Mouse (Mus musculus) intestine, postnatal 0 days (tissue): Measurements from ENCODE around the gene Bcl2. TPM values are rescaled to one million over a fixed set of nuclear protein-coding genes. Genes with fewer than 3 reads are reported as not detected.
A peak's percentile ranks its signal among the peaks of the same experiment; 100 is the strongest.

Experiments used
- ATAC-seq: fragments of 200-750 bp; cut with Nextera tagmentation; 2 replicates; pipeline ENCODE4 v1.8.0; 2017; ENCODE audit warnings: mild to moderate bottlenecking, moderate TSS enrichment, moderate library complexity
- H3K27ac ChIP-seq: fragments of 300-500 bp; sonication (generic); 2 replicates; pipeline ENCODE4 v1.5.1; 2014; ENCODE audit warnings: mild to moderate bottlenecking, low read depth, low read length, moderate library complexity
- H3K27me3 ChIP-seq: fragments of 300-500 bp; sonication (generic); replicated peaks from 2 replicates; pipeline ENCODE4 v1.6.1; 2014; ENCODE audit warnings: low read length, mixed read lengths; ENCODE audit not compliant: control insufficient read depth, insufficient read depth
- H3K36me3 ChIP-seq: fragments of 300-500 bp; sonication (generic); 2 replicates; pipeline ENCODE4 v1.6.1; 2014; ENCODE audit warnings: mild to moderate bottlenecking, moderate library complexity; ENCODE audit not compliant: control insufficient read depth, insufficient read depth
- H3K4me1 ChIP-seq: fragments of 300-500 bp; sonication (generic); replicated peaks from 2 replicates; pipeline ENCODE4 v1.6.1; 2014; ENCODE audit warnings: antibody characterized with exemption, low read length, mixed read lengths; ENCODE audit not compliant: control insufficient read depth, insufficient read depth
- H3K4me2 ChIP-seq: fragments of 300-500 bp; sonication (generic); replicated peaks from 2 replicates; pipeline ENCODE4 v1.6.1; 2014; ENCODE audit warnings: low read depth, mild to moderate bottlenecking, moderate library complexity
- H3K4me3 ChIP-seq: fragments of 300-500 bp; sonication (generic); 2 replicates; pipeline ENCODE4 v1.5.1; 2014; ENCODE audit warnings: low read depth, low read length
- H3K9ac ChIP-seq: fragments of 300-500 bp; sonication (generic); 2 replicates; pipeline ENCODE4 v1.6.1; 2014; ENCODE audit warnings: mild to moderate bottlenecking, low read depth, low read length
- H3K9me3 ChIP-seq: fragments of 300-500 bp; sonication (generic); 2 replicates; pipeline ENCODE4 v1.6.1; 2016; ENCODE audit warnings: mixed run types; ENCODE audit not compliant: control insufficient read depth
- CTCF ChIP-seq: sonication (generic); IDR thresholded peaks from 2 replicates; pipeline ENCODE4 v1.5.1; 2016; ENCODE audit warnings: low read depth, mild to moderate bottlenecking, control low read depth, antibody characterized with exemption, moderate library complexity
- WGBS: fragments of 180-500 bp; shearing (Covaris S2); extraction: QIAGEN DNeasy Blood & Tissue Kit; methylation state at CpG from one replicate; pipeline ENCODE4 v1.1.7; 2014; 5-methylcytosine and 5-hydroxymethylcytosine counted together
- polyA plus RNA-seq: library from polyadenylated mRNA; unstranded; fragments of >200 nt; fragmentation: Nextera tagmentation; extraction: Ambion mirVana; gene quantifications from 2 replicates; pipeline ENCODE4 v1.2.1, GENCODE M21; 2015

Bcl2 gene
- polyA plus RNA-seq, 1 experiment from 2014 or later, result 3.4 TPM

- no peak overlapping the region for H3K4me2 ChIP-seq
- H3K9me3 ChIP-seq, result no peaks in the 10 kb centered on the region
- H3K9ac ChIP-seq, result no peak overlapping the region
- H3K4me1 ChIP-seq, result no peaks in the 10 kb centered on the region
- ATAC-seq, result no peak
- H3K36me3 ChIP-seq, result no peaks in the 10 kb centered on the region
- H3K27ac ChIP-seq, result no peak overlapping the region
- H3K27me3 ChIP-seq, result no peaks in the 10 kb centered on the region
- no peak overlapping the region for H3K4me3 ChIP-seq
- WGBS, result 90% methylated on average over 4 of the region's 4 CpGs
- no peak for TF ChIP-seq CTCF
Observed at GRCm38 (mm10) chr1:106601247-106601646, 112.8 kb downstream of the Bcl2 start.

DNA sequence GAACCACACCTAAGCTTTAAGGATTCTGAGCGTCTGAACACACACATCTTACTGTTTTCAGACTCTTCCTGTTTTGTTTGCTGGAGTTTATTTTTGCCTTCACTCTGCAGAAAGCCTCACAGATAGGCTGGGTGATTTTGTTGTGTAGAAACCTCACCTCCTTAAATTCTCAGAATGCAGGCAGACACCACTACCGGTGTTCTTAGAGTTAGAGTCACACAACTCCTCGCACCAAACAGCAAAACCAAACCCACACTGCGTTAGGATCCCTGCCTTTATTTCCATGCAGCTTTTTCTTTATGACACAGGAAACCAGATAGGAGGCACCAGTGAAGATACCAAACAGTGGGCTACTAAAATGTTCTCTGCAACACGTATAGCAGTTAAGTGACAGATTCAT, 113.2 kb downstream of the Bcl2 start:
- H3K27me3 ChIP-seq, result no peaks in the 10 kb centered on the region
- ATAC-seq, result no peak
- WGBS, result 79% methylated on average over 5 of the region's 5 CpGs
- no peak overlapping the region for H3K9ac ChIP-seq
- H3K36me3 ChIP-seq, result no peaks in the 10 kb centered on the region
- no peaks in the 10 kb centered on the region for H3K4me1 ChIP-seq
- TF ChIP-seq CTCF, result no peak
- H3K4me2 ChIP-seq, result no peak overlapping the region
- H3K4me3 ChIP-seq, result no peak overlapping the region
- H3K9me3 ChIP-seq, result no peaks in the 10 kb centered on the region
- H3K27ac ChIP-seq, result no peak overlapping the region

- no peak overlapping the region for H3K9ac ChIP-seq
- H3K27ac ChIP-seq, result no peak overlapping the region
Observed at GRCm38 (mm10) chr1:106598292-106598583, 115.8 kb downstream of the Bcl2 start.

GRCm38 (mm10) chr1:106597575-106598291, 116.3 kb downstream of the Bcl2 start:
- no peak overlapping the region for H3K27ac ChIP-seq
- H3K4me3 ChIP-seq, result no peak overlapping the region
- H3K27me3 ChIP-seq, result no peaks in the 10 kb centered on the region
- no peaks in the 10 kb centered on the region for H3K4me1 ChIP-seq
- 68% methylated on average over 5 of the region's 5 CpGs for WGBS
- ATAC-seq, result no peak
- no peaks in the 10 kb centered on the region for H3K36me3 ChIP-seq
- no peaks in the 10 kb centered on the region for H3K9me3 ChIP-seq
- H3K4me2 ChIP-seq, result no peak overlapping the region
- no peak for TF ChIP-seq CTCF
- H3K9ac ChIP-seq, result no peak overlapping the region

More at GRCm38 (mm10) chr1:106598292-106598583, 115.8 kb downstream of the Bcl2 start:
- no peaks in the 10 kb centered on the region for H3K4me1 ChIP-seq
- H3K4me2 ChIP-seq, result no peak overlapping the region
- no peak overlapping the region for H3K4me3 ChIP-seq
- WGBS, result 83% methylated on average over 2 of the region's 2 CpGs
- H3K36me3 ChIP-seq, result no peaks in the 10 kb centered on the region
- no peaks in the 10 kb centered on the region for H3K9me3 ChIP-seq
- ATAC-seq, result no peak
- TF ChIP-seq CTCF, result no peak
- no peaks in the 10 kb centered on the region for H3K27me3 ChIP-seq

DNA sequence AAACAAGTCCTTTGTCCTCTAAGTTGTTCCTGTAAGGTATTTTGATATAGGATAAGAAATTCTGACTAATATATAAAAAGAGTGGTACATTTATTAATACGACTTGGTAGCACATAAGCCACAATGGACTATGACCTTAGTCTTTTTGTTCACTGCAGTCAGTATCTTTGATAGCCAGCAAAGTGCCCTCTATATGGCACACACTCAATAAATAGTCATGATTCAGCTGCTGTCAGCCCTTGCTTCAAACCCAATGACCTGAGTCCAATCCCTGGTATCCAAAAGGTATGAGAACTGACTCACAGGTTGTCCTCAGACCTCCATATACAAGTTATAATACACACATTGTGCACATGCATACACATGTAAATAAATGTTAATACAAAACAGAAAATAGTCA, 117.7 kb downstream of the Bcl2 start:
- Histone ChIP-seq H3K9ac (no peak overlapping the region), H3K27me3 (no peaks in the 10 kb centered on the region), H3K4me2 (no peak overlapping the region), H3K9me3 (no peaks in the 10 kb centered on the region), H3K4me3 (no peak overlapping the region), H3K4me1 (no peaks in the 10 kb centered on the region), H3K36me3 (no peaks in the 10 kb centered on the region), H3K27ac (no peak overlapping the region)
- no peak for TF ChIP-seq CTCF
- WGBS, result 52% methylated on average over 1 of the region's 1 CpGs
- ATAC-seq, result peak; percentile 60

DNA sequence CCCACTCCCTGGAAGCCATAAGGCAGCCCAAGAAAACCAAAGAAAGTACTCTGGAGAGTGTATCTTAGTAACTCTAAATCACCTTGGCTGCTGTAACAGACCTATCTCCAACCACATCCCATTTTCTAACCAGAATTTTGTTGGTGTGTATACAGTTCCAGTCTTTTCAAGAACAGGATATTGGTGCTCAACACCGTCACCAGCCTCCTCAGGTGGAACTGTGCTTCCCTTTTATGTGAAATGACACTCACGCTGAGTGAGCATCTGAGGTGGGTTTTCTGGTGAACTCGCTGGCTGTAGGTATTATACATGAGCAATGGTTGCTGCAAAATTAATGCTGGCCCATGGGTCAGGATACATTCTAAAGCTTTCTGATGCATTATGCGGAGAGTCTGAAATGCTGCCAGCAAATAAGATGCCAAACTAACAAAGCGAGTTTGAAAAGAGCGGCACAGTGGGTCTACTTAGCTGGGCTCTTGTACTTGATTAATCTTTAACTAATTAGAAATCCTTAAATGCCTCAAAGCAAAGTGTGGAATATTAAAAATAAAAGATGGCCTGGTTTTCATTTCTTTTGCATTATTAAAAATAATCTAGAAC, 118.7 kb downstream of the Bcl2 start:
- Histone ChIP-seq H3K9ac (no peak overlapping the region), H3K27ac (no peak overlapping the region), H3K36me3 (no peaks in the 10 kb centered on the region), H3K4me2 (no peak overlapping the region), H3K9me3 (no peaks in the 10 kb centered on the region), H3K4me1 (no peaks in the 10 kb centered on the region), H3K4me3 (no peak overlapping the region), H3K27me3 (no peaks in the 10 kb centered on the region)
- ATAC-seq, result no peak
- 92% methylated on average over 6 of the region's 6 CpGs for WGBS
- TF ChIP-seq CTCF, result no peak
